Mouse (Mus musculus): ENCODE measurements around the gene Gm49325. TPM values are rescaled to one million over a fixed set of nuclear protein-coding genes. Genes with fewer than 3 reads are reported as not detected.

The Gm49325 gene
- polyA plus RNA-seq (2015; fragmentation: Nextera tagmentation; extraction: Ambion mirVana), result 4.2 and 8.6 TPM in 2 replicates

GRCm38 (mm10) chr10:77605908-77606826, at the start of gene Gm49325, which contains the start of gene Sumo3:
Gene Gm49325, plus strand, starts transcription at chr10:77606197.
Gene Sumo3, plus strand, starts transcription at chr10:77606097.
- 1% methylated on average over 105 of the region's 119 CpGs for WGBS
- H3K4me2 ChIP-seq (replicated peaks), result peak within 1 kb of the TSS; percentile 84
- peaks cover 28% of the 10 kb centered on the region for H3K4me1 ChIP-seq
- no peaks in the 10 kb centered on the region for H3K27me3 ChIP-seq
- peak; percentile 83 for ATAC-seq (replicated peaks)
- peak within 1 kb of the TSS; percentile 93 for H3K4me3 ChIP-seq
- H3K9ac ChIP-seq (replicated peaks), result peak within 1 kb of the TSS; percentile 77
- peak within 1 kb of the TSS; percentile 95 for H3K27ac ChIP-seq (replicated peaks)
- peaks cover 15% of the 10 kb centered on the region; the same call in 1 of the 2 replicates for H3K36me3 ChIP-seq
- no peaks in the 10 kb centered on the region for H3K9me3 ChIP-seq

GRCm38 (mm10) chr10:77556631-77557030, 49.4 kb upstream of the Gm49325 start:
- ATAC-seq (replicated peaks), result no peak
- WGBS, result 89% methylated on average over 7 of the region's 7 CpGs
- Histone ChIP-seq H3K36me3 (no peaks in the 10 kb centered on the region), H3K9me3 (no peaks in the 10 kb centered on the region), H3K27me3 (no peaks in the 10 kb centered on the region), H3K4me1 (no peaks in the 10 kb centered on the region), H3K27ac (replicated peaks) (no peak overlapping the region), H3K9ac (replicated peaks) (no peak overlapping the region), H3K4me3 (no peak overlapping the region), H3K4me2 (replicated peaks) (no peak overlapping the region)

- Histone ChIP-seq H3K9me3 (no peaks in the 10 kb centered on the region), H3K27me3 (no peaks in the 10 kb centered on the region), H3K4me2 (replicated peaks) (no peak overlapping the region), H3K9ac (replicated peaks) (no peak overlapping the region), H3K36me3 (no peaks in the 10 kb centered on the region), H3K4me3 (no peak overlapping the region), H3K4me1 (no peaks in the 10 kb centered on the region), H3K27ac (replicated peaks) (no peak overlapping the region)
- no peak for ATAC-seq (replicated peaks)
- 80% methylated on average over 4 of the region's 4 CpGs for WGBS
Observed at GRCm38 (mm10) chr10:77557641-77558040, 48.4 kb upstream of the Gm49325 start.

GRCm38 (mm10) chr10:77560090-77560489, 45.9 kb upstream of the Gm49325 start:
- H3K27me3 ChIP-seq, result no peaks in the 10 kb centered on the region
- H3K4me2 ChIP-seq (replicated peaks), result no peak overlapping the region
- H3K36me3 ChIP-seq, result no peaks in the 10 kb centered on the region
- no peaks in the 10 kb centered on the region for H3K9me3 ChIP-seq
- ATAC-seq (replicated peaks), result no peak
- no peaks in the 10 kb centered on the region for H3K4me1 ChIP-seq
- no peak overlapping the region for H3K27ac ChIP-seq (replicated peaks)
- no peak overlapping the region for H3K9ac ChIP-seq (replicated peaks)
- no peak overlapping the region for H3K4me3 ChIP-seq
- 87% methylated on average over 11 of the region's 11 CpGs for WGBS

DNA sequence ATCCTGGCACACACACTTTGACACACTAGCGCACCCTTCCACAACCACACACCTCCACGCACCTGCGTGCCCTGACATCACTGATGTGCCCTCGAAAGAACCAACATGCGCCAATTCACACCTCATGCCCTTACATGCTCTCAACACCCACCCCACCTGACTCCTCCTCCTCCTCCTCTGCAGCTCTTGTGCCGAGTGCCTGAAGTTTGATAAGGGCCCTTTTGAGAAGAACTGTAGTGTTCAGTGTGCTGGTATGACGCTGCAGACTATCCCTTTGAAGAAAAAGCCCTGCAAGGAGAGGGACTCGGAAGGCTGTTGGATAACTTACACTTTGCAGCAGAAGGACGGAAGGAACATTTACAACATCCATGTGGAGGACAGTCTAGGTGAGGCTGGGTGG, 45.2 kb upstream of the Gm49325 start:
- Histone ChIP-seq H3K4me2 (replicated peaks) (no peak overlapping the region), H3K9ac (replicated peaks) (no peak overlapping the region), H3K27me3 (no peaks in the 10 kb centered on the region), H3K36me3 (no peaks in the 10 kb centered on the region), H3K4me1 (no peaks in the 10 kb centered on the region), H3K9me3 (no peaks in the 10 kb centered on the region), H3K27ac (replicated peaks) (no peak overlapping the region), H3K4me3 (no peak overlapping the region)
- no peak for ATAC-seq (replicated peaks)
- 92% methylated on average over 9 of the region's 9 CpGs for WGBS

DNA sequence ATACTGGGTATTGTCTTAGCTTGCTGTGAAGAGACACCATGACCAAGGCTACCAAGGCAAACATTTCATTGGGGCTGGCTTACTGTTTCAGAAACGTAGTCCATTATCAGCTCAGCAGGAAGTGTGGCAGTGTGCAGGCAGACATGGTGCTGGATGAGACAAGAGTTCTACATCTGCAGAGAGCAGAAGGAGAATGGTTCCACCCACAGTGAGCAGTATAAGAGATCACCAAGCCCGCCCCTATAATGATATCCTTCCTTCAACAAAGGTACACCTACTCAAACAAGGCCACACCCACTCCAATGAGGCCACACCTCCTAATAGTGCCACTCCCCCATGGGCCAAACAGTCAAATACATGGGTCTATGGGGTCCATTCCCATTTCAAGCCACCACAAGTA, 44.5 kb upstream of the Gm49325 start:
- Histone ChIP-seq H3K27me3 (no peaks in the 10 kb centered on the region), H3K9ac (replicated peaks) (no peak overlapping the region), H3K9me3 (no peaks in the 10 kb centered on the region), H3K4me1 (no peaks in the 10 kb centered on the region), H3K4me3 (no peak overlapping the region), H3K36me3 (no peaks in the 10 kb centered on the region), H3K4me2 (replicated peaks) (no peak overlapping the region), H3K27ac (replicated peaks) (no peak overlapping the region)
- ATAC-seq (replicated peaks), result no peak
- WGBS, result 80% methylated on average over 2 of the region's 2 CpGs

- no peaks in the 10 kb centered on the region for H3K9me3 ChIP-seq
- H3K4me2 ChIP-seq (replicated peaks), result no peak overlapping the region
- ATAC-seq (replicated peaks), result no peak
- no peak overlapping the region for H3K27ac ChIP-seq (replicated peaks)
- no peaks in the 10 kb centered on the region for H3K4me1 ChIP-seq
- H3K36me3 ChIP-seq, result no peaks in the 10 kb centered on the region
- no peak overlapping the region for H3K9ac ChIP-seq (replicated peaks)
- 83% methylated on average over 8 of the region's 8 CpGs for WGBS
- no peak overlapping the region for H3K4me3 ChIP-seq
- no peaks in the 10 kb centered on the region for H3K27me3 ChIP-seq
Observed at GRCm38 (mm10) chr10:77565005-77565404, 41.0 kb upstream of the Gm49325 start.

DNA sequence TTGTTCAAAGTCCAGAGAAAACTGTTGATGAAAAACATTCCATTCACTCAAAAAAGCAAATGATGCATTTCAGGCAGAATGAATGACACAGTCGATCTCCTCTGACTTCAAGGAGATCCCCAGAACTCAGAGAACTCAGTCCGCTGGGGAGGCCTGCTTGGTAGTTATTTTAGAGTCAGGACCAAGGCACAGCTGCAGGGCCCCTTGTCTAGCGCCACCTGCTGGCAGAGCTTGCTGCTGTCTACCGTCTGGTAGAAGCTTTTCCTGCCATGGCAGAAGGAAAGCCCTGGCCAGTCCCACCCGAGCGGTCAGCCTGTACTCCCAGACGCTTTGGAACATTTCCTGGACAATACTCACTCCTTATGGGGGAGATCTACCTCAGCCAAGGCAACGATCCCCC, 39.3 kb upstream of the Gm49325 start:
- no peak overlapping the region for H3K27ac ChIP-seq (replicated peaks)
- no peaks in the 10 kb centered on the region for H3K9me3 ChIP-seq
- ATAC-seq (replicated peaks), result no peak
- H3K4me1 ChIP-seq, result no peaks in the 10 kb centered on the region
- H3K36me3 ChIP-seq, result no peaks in the 10 kb centered on the region
- 36% methylated on average over 8 of the region's 8 CpGs for WGBS
- H3K27me3 ChIP-seq, result no peaks in the 10 kb centered on the region
- no peak overlapping the region for H3K4me3 ChIP-seq
- H3K9ac ChIP-seq (replicated peaks), result no peak overlapping the region
- no peak overlapping the region for H3K4me2 ChIP-seq (replicated peaks)

GRCm38 (mm10) chr10:77569481-77569880, 36.5 kb upstream of the Gm49325 start:
- H3K9me3 ChIP-seq, result no peaks in the 10 kb centered on the region
- no peak for ATAC-seq (replicated peaks)
- no peaks in the 10 kb centered on the region for H3K36me3 ChIP-seq
- H3K27ac ChIP-seq (replicated peaks), result no peak overlapping the region
- H3K9ac ChIP-seq (replicated peaks), result no peak overlapping the region
- no peaks in the 10 kb centered on the region for H3K4me1 ChIP-seq
- H3K4me3 ChIP-seq, result no peak overlapping the region
- WGBS, result 38% methylated on average over 7 of the region's 7 CpGs
- no peak overlapping the region for H3K4me2 ChIP-seq (replicated peaks)
- H3K27me3 ChIP-seq, result no peaks in the 10 kb centered on the region

GRCm38 (mm10) chr10:77569973-77570658, 35.9 kb upstream of the Gm49325 start:
- no peaks in the 10 kb centered on the region for H3K4me1 ChIP-seq
- 59% methylated on average over 6 of the region's 6 CpGs for WGBS
- H3K4me3 ChIP-seq, result no peak overlapping the region
- no peak overlapping the region for H3K4me2 ChIP-seq (replicated peaks)
- no peak for ATAC-seq (replicated peaks)
- no peaks in the 10 kb centered on the region for H3K36me3 ChIP-seq
- no peak overlapping the region for H3K9ac ChIP-seq (replicated peaks)
- H3K27me3 ChIP-seq, result no peaks in the 10 kb centered on the region
- H3K9me3 ChIP-seq, result no peaks in the 10 kb centered on the region
- no peak overlapping the region for H3K27ac ChIP-seq (replicated peaks)

- Histone ChIP-seq H3K9me3 (no peaks in the 10 kb centered on the region), H3K4me3 (no peak overlapping the region), H3K36me3 (no peaks in the 10 kb centered on the region), H3K4me1 (no peaks in the 10 kb centered on the region), H3K27me3 (no peaks in the 10 kb centered on the region), H3K4me2 (replicated peaks) (no peak overlapping the region), H3K9ac (replicated peaks) (no peak overlapping the region), H3K27ac (replicated peaks) (no peak overlapping the region)
- no peak for ATAC-seq (replicated peaks)
- WGBS, result 47% methylated on average over 3 of the region's 3 CpGs
Observed at GRCm38 (mm10) chr10:77572225-77572624, 33.8 kb upstream of the Gm49325 start.

- Histone ChIP-seq H3K9me3 (no peaks in the 10 kb centered on the region), H3K36me3 (no peaks in the 10 kb centered on the region), H3K4me1 (no peaks in the 10 kb centered on the region), H3K27me3 (no peaks in the 10 kb centered on the region), H3K4me2 (replicated peaks) (no peak overlapping the region), H3K9ac (replicated peaks) (no peak overlapping the region), H3K27ac (replicated peaks) (no peak overlapping the region), H3K4me3 (no peak overlapping the region)
- WGBS, result 76% methylated on average over 1 of the region's 1 CpGs
- no peak for ATAC-seq (replicated peaks)
Observed at GRCm38 (mm10) chr10:77573162-77573561, 32.8 kb upstream of the Gm49325 start.

Measured in forebrain, embryonic 15.5 days (tissue).